Mouse (Mus musculus) heart, embryonic 12.5 days (tissue): ENCODE data around the gene Dnajb13. TPM values are rescaled to one million over a fixed set of nuclear protein-coding genes. Genes with fewer than 3 reads are reported as not detected.

Experiments
- ATAC-seq: fragments of 200-750 bp; cut with Nextera tagmentation; 2 replicates; pipeline ENCODE4 v1.8.0; 2017; ENCODE audit warnings: moderate TSS enrichment, moderate library complexity; ENCODE audit not compliant: insufficient number of reproducible peaks, low FRiP score
- H3K27ac ChIP-seq: fragments of 300-500 bp; sonication (generic); 2 replicates; pipeline ENCODE4 v1.5.1; 2016; ENCODE audit warnings: mild to moderate bottlenecking, moderate library complexity; ENCODE audit not compliant: poor library complexity, severe bottlenecking
- H3K27me3 ChIP-seq: fragments of 300-500 bp; sonication (generic); replicated peaks from 2 replicates; pipeline ENCODE4 v1.6.1; 2016; ENCODE audit warnings: mild to moderate bottlenecking, moderate library complexity
- H3K36me3 ChIP-seq: fragments of 300-500 bp; sonication (generic); 2 replicates; pipeline ENCODE4 v1.6.1; 2016; ENCODE audit warnings: mild to moderate bottlenecking, moderate library complexity
- H3K4me1 ChIP-seq: fragments of 300-500 bp; sonication (generic); replicated peaks from 2 replicates; pipeline ENCODE4 v1.6.1; 2016; ENCODE audit warnings: mild to moderate bottlenecking
- H3K4me2 ChIP-seq: fragments of 300-500 bp; sonication (generic); 2 replicates; pipeline ENCODE4 v1.6.1; 2016; ENCODE audit warnings: mild to moderate bottlenecking, moderate library complexity
- H3K4me3 ChIP-seq: fragments of 300-500 bp; sonication (generic); 2 replicates; pipeline ENCODE4 v1.5.1; 2016; ENCODE audit warnings: mild to moderate bottlenecking
- H3K9ac ChIP-seq: fragments of 300-500 bp; sonication (generic); 2 replicates; pipeline ENCODE4 v1.6.1; 2016; ENCODE audit warnings: mild to moderate bottlenecking, moderate library complexity
- H3K9me3 ChIP-seq: fragments of 300-500 bp; sonication (generic); replicated peaks from 2 replicates; pipeline ENCODE4 v1.6.1; 2016; ENCODE audit warnings: mild to moderate bottlenecking, moderate library complexity
- WGBS: fragments of 180-500 bp; shearing (Covaris S2); methylation state at CpG from one replicate; pipeline ENCODE4 v1.1.7; 2016; 5-methylcytosine and 5-hydroxymethylcytosine counted together
- polyA plus RNA-seq: library from polyadenylated mRNA; unstranded; fragments of >200 nt; fragmentation: Nextera tagmentation; extraction: Ambion mirVana; gene quantifications from 2 replicates; pipeline ENCODE4 v1.2.1, GENCODE M21; 2016

Dnajb13 gene
- polyA plus RNA-seq, 1 experiment from 2014 or later: 0.10 TPM

DNA sequence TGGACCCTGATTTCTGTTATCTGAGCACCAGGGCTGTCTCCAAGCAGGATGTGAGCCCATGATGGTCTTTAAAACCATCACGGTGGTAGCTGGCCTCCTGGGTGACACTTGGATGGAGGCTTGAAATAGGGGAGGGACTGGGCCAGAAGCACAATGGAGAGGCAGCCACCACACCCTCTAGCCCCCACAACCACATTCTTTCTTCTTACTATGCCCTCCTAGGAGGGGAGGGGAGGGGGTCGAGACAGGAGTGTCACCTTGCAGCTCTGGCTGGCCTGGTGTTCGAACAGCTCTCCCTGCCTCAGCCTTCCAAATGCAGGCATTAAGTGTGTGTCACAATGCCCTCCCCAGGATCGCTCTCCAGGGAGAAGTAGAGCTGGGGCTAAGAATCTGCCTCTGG lies 17.4 kb downstream of the Dnajb13 start:
- no peaks in the 10 kb centered on the region for H3K9me3 ChIP-seq
- no peak overlapping the region for H3K27ac ChIP-seq
- ATAC-seq: no peak
- H3K4me3 ChIP-seq: no peak overlapping the region
- no peak overlapping the region for H3K9ac ChIP-seq
- 72% methylated on average over 4 of the region's 4 CpGs for WGBS
- H3K36me3 ChIP-seq: peaks cover 43% of the 10 kb centered on the region
- no peaks in the 10 kb centered on the region for H3K27me3 ChIP-seq
- peaks cover 56% of the 10 kb centered on the region for H3K4me1 ChIP-seq
- H3K4me2 ChIP-seq: no peak overlapping the region

DNA sequence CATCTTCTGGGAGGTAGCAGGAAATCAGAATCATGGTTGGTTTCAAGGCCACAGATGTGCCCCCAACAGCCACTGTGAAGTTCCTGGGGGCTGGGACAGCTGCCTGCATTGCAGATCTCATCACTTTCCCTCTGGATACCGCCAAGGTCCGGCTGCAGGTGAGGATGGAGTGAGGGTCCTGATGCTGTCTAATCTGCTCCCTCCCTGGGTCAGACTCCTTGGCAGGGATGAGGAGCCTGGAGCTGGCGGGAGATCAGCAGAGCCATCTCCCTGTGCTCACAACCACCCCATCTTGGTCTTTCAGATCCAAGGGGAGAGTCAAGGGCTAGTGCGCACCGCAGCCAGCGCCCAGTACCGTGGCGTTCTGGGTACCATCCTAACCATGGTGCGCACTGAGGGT lies 18.0 kb downstream of the Dnajb13 start:
- Histone ChIP-seq H3K4me1 (peaks cover 59% of the 10 kb centered on the region), H3K27me3 (no peaks in the 10 kb centered on the region)

DNA sequence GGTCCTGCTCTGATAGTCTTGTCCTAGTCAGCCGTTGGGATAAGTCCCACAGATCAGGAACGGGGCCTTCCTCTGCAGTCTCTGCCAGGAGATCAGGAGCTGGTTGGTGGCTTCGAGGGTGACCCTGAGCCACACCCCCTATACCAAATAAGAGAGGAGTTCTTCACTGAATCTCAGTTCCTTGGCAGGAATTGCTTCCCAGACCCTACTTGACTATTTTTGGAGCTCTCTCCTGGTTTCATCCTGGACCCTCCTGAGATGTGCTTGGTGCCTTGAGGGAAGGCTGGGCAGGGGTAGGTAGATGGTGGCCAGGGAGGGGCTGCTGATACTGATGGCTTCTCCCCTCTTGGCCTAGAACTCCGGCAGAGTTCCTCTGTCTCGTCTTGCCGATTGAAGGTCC lies 18.4 kb downstream of the Dnajb13 start:
- H3K9ac ChIP-seq: no peak overlapping the region
- H3K27ac ChIP-seq: no peak overlapping the region
- WGBS: 73% methylated on average over 6 of the region's 6 CpGs
- H3K9me3 ChIP-seq: no peaks in the 10 kb centered on the region
- H3K4me1 ChIP-seq: peaks cover 59% of the 10 kb centered on the region
- ATAC-seq: no peak
- no peaks in the 10 kb centered on the region for H3K27me3 ChIP-seq
- no peak overlapping the region for H3K4me3 ChIP-seq
- H3K36me3 ChIP-seq: peaks cover 43% of the 10 kb centered on the region
- peak overlapping the region; percentile 92 for H3K4me2 ChIP-seq

More for the DNA sequence above, 18.0 kb downstream of the Dnajb13 start:
- no peak for ATAC-seq
- Histone ChIP-seq H3K9me3 (no peaks in the 10 kb centered on the region), H3K4me3 (no peak overlapping the region), H3K27ac (no peak overlapping the region), H3K9ac (no peak overlapping the region), H3K36me3 (peaks cover 43% of the 10 kb centered on the region), H3K4me2 (no peak overlapping the region)
- 96% methylated on average over 9 of the region's 9 CpGs for WGBS

DNA sequence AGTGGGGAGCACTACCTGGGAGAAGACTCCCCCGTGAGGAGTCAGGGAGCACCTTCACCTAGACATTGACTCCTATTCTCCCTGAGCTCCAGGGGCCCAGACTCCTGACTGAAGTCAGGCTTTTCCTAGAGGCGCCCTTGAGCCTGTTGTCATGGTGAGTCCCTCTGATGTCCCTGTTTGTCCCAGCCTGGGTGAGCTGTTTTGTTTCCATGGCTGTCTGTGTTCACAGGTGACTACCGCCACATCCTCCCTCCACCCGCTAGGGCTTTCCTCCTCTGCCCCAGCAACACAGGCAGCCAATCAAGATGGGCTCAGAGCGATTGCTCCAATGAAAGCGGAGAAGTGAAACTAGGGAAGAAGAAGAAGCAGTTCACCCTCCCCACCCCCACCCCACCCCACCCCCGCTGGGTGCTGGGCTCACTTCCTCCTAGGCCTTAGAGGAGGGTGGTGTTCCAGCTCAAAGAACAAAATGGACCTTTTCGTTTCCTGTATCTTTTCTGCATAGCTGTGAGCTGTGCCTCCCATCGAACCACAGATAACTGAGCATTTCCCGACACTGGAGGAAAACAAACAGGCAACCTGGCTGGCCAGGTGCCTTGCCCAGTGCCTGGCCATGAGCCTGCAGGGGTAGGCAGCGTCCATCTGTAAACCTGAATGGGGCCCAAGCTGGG lies 19.0 kb downstream of the Dnajb13 start:
- H3K9ac ChIP-seq: peak overlapping the region; percentile 42
- H3K36me3 ChIP-seq: peaks cover 43% of the 10 kb centered on the region
- peaks cover 53% of the 10 kb centered on the region for H3K4me1 ChIP-seq
- peak overlapping the region; percentile 56 for H3K4me3 ChIP-seq
- peak overlapping the region; percentile 92 for H3K4me2 ChIP-seq
- H3K9me3 ChIP-seq: no peaks in the 10 kb centered on the region
- 18% methylated on average over 11 of the region's 11 CpGs for WGBS
- peak overlapping the region; percentile 79 for H3K27ac ChIP-seq
- H3K27me3 ChIP-seq: no peaks in the 10 kb centered on the region
- peak; percentile 65 for ATAC-seq

DNA sequence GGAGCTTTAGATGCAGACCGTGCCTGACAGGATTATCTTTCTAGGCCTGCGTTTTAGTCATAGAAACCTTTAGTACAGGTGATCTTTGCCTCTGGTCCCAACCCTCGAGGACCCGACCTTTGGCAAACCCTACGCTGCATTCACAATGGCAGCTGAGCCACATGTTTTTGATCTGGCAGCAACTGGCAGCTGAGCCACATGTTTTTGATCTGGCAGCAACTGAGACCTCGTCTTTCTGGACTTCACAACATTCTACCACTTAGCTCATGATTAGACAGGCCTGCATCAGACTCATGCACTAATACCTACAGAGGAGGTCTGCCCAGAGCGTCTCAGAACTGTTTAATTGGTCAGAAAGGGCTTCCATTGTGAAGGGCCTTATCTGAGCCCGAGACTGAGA lies 19.7 kb downstream of the Dnajb13 start:
- peaks cover 46% of the 10 kb centered on the region for H3K4me1 ChIP-seq
- H3K9ac ChIP-seq: peak overlapping the region; percentile 5; the same call in 1 of the 2 replicates
- peak overlapping the region; percentile 92 for H3K4me2 ChIP-seq
- H3K36me3 ChIP-seq: peaks cover 38% of the 10 kb centered on the region
- no peak for ATAC-seq
- H3K27ac ChIP-seq: peak overlapping the region; percentile 79
- H3K9me3 ChIP-seq: no peaks in the 10 kb centered on the region
- H3K27me3 ChIP-seq: no peaks in the 10 kb centered on the region
- H3K4me3 ChIP-seq: peak overlapping the region; percentile 56
- 34% methylated on average over 8 of the region's 8 CpGs for WGBS

DNA sequence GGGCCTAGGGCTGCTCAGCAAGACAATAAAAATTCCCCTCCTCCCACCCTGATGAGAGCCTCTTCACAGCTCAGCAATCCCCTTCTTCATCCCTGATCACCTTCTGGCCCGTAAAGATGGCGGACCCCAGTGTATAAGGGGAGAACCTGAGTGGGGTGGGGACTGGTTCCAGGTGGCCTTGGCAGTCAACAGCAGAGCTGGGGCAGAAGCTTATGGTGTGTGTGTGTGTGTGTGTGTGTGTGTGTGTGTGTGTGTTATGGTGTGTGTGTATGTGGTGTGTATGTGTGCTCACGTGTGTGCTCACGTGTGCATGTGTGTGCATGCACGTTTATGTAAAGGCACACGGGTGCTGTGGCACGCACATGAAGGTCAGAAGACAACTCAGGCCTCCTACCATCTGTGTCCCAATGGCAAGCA lies 20.3 kb downstream of the Dnajb13 start:
- Histone ChIP-seq H3K27me3 (no peaks in the 10 kb centered on the region), H3K4me2 (peak overlapping the region; percentile 92), H3K36me3 (peaks cover 32% of the 10 kb centered on the region), H3K4me1 (peaks cover 45% of the 10 kb centered on the region), H3K4me3 (peak overlapping the region; percentile 56), H3K9ac (peak overlapping the region; percentile 68), H3K27ac (peak overlapping the region; percentile 79), H3K9me3 (no peaks in the 10 kb centered on the region)
- 90% methylated on average over 7 of the region's 7 CpGs for WGBS
- no peak for ATAC-seq

DNA sequence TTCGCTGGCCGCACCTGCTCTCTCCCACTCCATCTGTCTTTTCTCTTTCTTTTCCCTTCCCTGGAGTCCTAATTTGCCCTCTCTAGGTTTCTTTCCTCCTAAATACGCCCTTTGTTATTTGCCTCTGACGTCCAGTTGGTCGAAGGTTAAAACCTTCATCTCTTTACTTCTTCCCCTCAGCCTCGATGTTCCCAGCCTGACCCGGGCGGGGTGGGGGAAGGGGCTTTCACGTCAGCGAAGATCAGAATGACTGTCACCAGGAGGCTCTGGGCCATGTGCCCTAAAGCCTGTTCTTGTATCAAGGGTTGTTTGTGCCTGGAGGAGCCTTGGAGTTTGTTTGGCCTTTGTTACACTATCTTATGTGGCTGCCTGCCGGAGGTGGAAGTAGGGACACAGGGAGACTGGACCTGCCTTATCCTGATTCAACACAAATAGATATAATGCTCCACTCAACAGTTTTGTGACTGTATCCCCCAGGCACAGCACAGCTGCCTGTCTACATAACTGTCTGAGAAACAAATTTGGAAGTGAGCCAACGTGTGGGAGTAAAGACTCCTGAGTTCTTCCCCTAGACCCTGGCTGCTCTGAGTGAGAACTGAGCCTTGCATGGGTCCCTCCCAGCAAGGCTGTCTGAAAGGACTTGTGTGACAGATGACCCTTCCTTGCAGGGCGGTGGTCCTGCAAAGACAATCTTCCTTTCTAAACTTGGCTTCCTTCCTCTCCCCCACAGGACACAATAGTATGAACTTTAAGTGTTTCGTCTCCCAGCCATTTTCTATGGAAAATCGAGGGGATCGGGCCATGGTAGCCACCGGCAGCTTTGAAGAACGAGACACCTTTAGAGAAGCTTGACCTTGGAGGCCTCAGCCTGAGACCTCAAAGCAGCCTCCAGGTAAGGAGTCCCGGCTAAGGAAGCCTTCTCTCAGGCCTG lies 21.0 kb downstream of the Dnajb13 start:
- peak; percentile 19; the same call in 1 of the 2 replicates for ATAC-seq
- Histone ChIP-seq H3K4me3 (peak overlapping the region; percentile 56), H3K36me3 (peaks cover 26% of the 10 kb centered on the region), H3K27ac (peak overlapping the region; percentile 79), H3K9me3 (no peaks in the 10 kb centered on the region), H3K9ac (peak overlapping the region; percentile 68), H3K27me3 (no peaks in the 10 kb centered on the region), H3K4me1 (peaks cover 46% of the 10 kb centered on the region), H3K4me2 (peak overlapping the region; percentile 92)
- WGBS: 27% methylated on average over 19 of the region's 19 CpGs

DNA sequence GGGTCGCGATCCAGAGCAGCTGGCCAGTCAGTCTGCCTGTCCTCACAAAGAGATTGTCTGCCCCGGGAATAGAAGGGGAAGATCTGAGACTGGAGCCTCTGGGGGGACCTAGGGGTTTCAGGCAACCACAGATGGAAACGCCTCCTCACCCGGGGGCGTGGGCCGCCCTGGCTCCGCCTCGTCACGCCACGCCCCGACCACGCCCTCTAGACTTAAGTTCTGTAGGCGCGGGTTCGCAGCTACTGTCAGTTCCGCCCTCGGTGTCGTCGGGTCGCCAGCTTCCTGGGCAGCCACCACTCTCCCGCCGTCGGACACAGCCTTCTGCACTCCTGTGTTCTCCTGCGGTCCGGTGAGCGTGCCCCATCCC lies 21.7 kb downstream of the Dnajb13 start, which contains the start of gene Ucp2:
Gene Ucp2 (plus strand): TSS at position 221 of the 367 bp plus-strand sequence.
- H3K4me3 ChIP-seq: peak within 1 kb of the TSS; percentile 56
- 0% methylated on average over 27 of the region's 27 CpGs for WGBS
- peak; percentile 88 for ATAC-seq

DNA sequence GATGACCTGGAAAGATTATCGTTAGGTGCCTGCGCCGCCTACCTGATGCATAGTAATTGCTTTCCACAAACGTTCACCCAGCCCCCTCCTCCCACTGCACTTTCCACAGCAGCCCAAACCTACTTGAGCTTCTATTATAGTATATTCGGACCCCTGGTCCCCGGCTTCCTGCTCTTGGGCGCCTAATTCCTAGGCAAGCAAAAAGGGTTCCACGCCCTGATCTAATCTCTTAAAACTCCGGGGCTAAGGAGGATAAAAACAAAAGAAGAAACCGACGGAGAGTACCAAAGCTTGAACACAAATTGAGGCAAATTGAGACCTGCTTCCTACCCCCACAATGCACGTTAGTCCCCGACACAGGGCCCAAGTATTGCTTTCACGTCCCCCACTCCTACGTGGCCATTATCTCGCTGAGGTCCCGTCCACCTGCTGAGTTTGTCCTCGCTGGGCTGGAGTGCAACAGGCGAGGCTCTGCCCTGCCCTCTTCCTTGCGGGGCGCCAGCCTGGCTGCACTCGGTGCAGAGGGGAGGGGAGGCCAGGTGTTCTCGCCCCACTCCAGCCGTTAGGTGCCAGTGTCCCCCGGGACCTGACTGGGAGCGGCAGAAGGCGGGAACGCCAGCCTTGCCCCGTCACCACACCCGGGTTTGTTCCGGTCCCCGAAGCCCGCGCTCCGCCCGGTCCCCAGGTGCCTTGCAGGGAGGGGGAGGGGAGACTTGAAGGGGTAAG lies 22.2 kb downstream of the Dnajb13 start:
- Histone ChIP-seq H3K4me2 (peak overlapping the region; percentile 92), H3K4me3 (peak overlapping the region; percentile 56), H3K27ac (peak overlapping the region; percentile 79), H3K27me3 (no peaks in the 10 kb centered on the region), H3K9me3 (no peaks in the 10 kb centered on the region), H3K4me1 (peaks cover 51% of the 10 kb centered on the region), H3K9ac (peak overlapping the region; percentile 68), H3K36me3 (peaks cover 14% of the 10 kb centered on the region)
- WGBS: 2% methylated on average over 36 of the region's 36 CpGs
- ATAC-seq: peak; percentile 66

More for the DNA sequence above, 21.7 kb downstream of the Dnajb13 start, which contains the start of gene Ucp2:
- Histone ChIP-seq H3K27ac (peak within 1 kb of the TSS; percentile 79), H3K9me3 (no peaks in the 10 kb centered on the region), H3K36me3 (peaks cover 19% of the 10 kb centered on the region), H3K4me1 (peaks cover 51% of the 10 kb centered on the region), H3K9ac (peak within 1 kb of the TSS; percentile 68), H3K4me2 (peak within 1 kb of the TSS; percentile 92), H3K27me3 (no peaks in the 10 kb centered on the region)

DNA sequence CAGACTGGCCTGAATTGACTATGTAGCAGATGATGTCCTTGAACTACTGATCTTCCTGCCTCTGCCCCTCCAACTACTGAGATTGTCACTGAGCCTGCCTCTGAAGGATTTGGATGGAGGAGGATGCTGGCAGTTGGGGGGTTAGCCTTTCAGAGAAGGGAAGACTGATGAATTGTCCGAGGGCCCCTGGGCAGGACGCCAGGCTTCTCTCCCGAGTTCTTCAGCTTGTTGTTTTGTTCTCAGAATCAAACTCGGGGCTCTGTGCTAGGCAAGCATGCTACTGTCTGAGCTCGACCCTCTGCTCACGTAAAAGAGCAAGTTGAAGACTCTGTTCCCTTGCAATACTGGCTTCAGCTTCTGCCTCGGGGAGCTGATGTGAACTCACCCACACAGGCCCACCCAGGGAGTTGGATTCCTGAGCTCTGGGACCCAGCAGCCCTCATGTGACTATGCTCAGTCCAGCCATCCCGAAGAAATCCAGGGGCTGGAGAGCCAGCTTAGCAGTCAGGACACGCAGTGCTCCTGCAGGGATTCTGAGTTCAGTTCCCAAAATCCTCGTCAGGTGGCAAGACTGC lies 26.2 kb downstream of the Dnajb13 start:
- H3K4me2 ChIP-seq: no peak overlapping the region
- H3K4me3 ChIP-seq: no peak overlapping the region
- H3K27ac ChIP-seq: no peak overlapping the region
- H3K9me3 ChIP-seq: no peaks in the 10 kb centered on the region
- no peaks in the 10 kb centered on the region for H3K36me3 ChIP-seq
- H3K4me1 ChIP-seq: peaks cover 18% of the 10 kb centered on the region
- 36% methylated on average over 10 of the region's 10 CpGs for WGBS
- H3K9ac ChIP-seq: no peak overlapping the region
- no peaks in the 10 kb centered on the region for H3K27me3 ChIP-seq
- ATAC-seq: no peak
